Mouse (Mus musculus) hindbrain, postnatal 0 days (tissue): ENCODE measurements around the gene Prickle1. TPM values are rescaled to one million over a fixed set of nuclear protein-coding genes. Genes with fewer than 3 reads are reported as not detected.

Experiments used
- ATAC-seq: fragments of 200-750 bp; cut with Nextera tagmentation; 2 replicates; pipeline ENCODE4 v1.8.0; 2017; ENCODE audit warnings: mild to moderate bottlenecking, moderate TSS enrichment, moderate library complexity
- DNase-seq: peaks from one replicate; pipeline ENCODE4 v3.0.0-alpha.2; 2015; ENCODE audit warnings: low spot score
- H3K27ac ChIP-seq: fragments of 300-500 bp; sonication (generic); 2 replicates; pipeline ENCODE4 v1.5.1; 2014; ENCODE audit warnings: mild to moderate bottlenecking
- H3K27me3 ChIP-seq: fragments of 300-500 bp; sonication (generic); 2 replicates; pipeline ENCODE4 v1.6.1; 2014; ENCODE audit warnings: low read length, mixed read lengths; ENCODE audit not compliant: insufficient read depth
- H3K36me3 ChIP-seq: fragments of 300-500 bp; sonication (generic); 2 replicates; pipeline ENCODE4 v1.6.1; 2014; ENCODE audit warnings: low read length, mixed read lengths; ENCODE audit not compliant: insufficient read depth
- H3K4me1 ChIP-seq: fragments of 300-500 bp; sonication (generic); 2 replicates; pipeline ENCODE4 v1.6.1; 2014; ENCODE audit warnings: antibody characterized with exemption, low read length, mixed read lengths; ENCODE audit not compliant: insufficient read depth
- H3K4me2 ChIP-seq: fragments of 300-500 bp; sonication (generic); 2 replicates; pipeline ENCODE4 v1.6.1; 2014; ENCODE audit warnings: low read depth, mild to moderate bottlenecking, low read length, moderate library complexity, mixed read lengths
- H3K4me3 ChIP-seq: fragments of 300-500 bp; sonication (generic); 2 replicates; pipeline ENCODE4 v1.5.1; 2014; ENCODE audit warnings: low read length
- H3K9ac ChIP-seq: fragments of 300-500 bp; sonication (generic); replicated peaks from 2 replicates; pipeline ENCODE4 v1.6.1; 2014; ENCODE audit warnings: mild to moderate bottlenecking, low read length, moderate library complexity, mixed read lengths
- H3K9me3 ChIP-seq: fragments of 300-500 bp; sonication (generic); 2 replicates; pipeline ENCODE4 v1.6.1; 2016; ENCODE audit warnings: low read length, mixed read lengths
- CTCF ChIP-seq: IDR thresholded peaks from 2 replicates; pipeline ENCODE4 v1.5.1; 2016; ENCODE audit warnings: antibody characterized with exemption, control low read depth, low read depth
- WGBS: fragments of 180-500 bp; shearing (Covaris S2); extraction: QIAGEN DNeasy Blood & Tissue Kit; methylation state at CpG from one replicate; pipeline ENCODE4 v1.1.7; 2014; 5-methylcytosine and 5-hydroxymethylcytosine counted together
- polyA plus RNA-seq: library from polyadenylated mRNA; unstranded; fragments of >200 nt; fragmentation: Nextera tagmentation; extraction: Ambion mirVana; gene quantifications from 2 replicates; pipeline ENCODE4 v1.2.1, GENCODE M21; 2015
- total RNA-seq: library from RNA; depleted of rRNA; stranded (reverse); fragments of >200 nt; gene quantifications from 2 replicates; pipeline ENCODE4 v1.2.3, GENCODE M21; 2014

Prickle1 gene
- total and polyA plus RNA-seq, 2 experiments from 2014 or later = 14.5 to 16.2 TPM

- no peak for ATAC-seq
- 76% methylated on average over 3 of the region's 3 CpGs for WGBS
These were observed 117.0 kb downstream of the Prickle1 start for GRCm38 (mm10) chr15:93478676-93479075.

GRCm38 (mm10) chr15:93477729-93478128 is 118.0 kb downstream of the Prickle1 start:
- DNase-seq = peak; percentile 57
- Histone ChIP-seq H3K27ac (no peak overlapping the region), H3K9me3 (no peaks in the 10 kb centered on the region), H3K4me3 (no peak overlapping the region), H3K36me3 (no peaks in the 10 kb centered on the region), H3K9ac (no peak overlapping the region), H3K4me1 (no peaks in the 10 kb centered on the region), H3K27me3 (no peaks in the 10 kb centered on the region), H3K4me2 (no peak overlapping the region)
- 74% methylated on average over 4 of the region's 4 CpGs for WGBS
- no peak for ATAC-seq
- TF ChIP-seq CTCF = no peak

More at GRCm38 (mm10) chr15:93478676-93479075, 117.0 kb downstream of the Prickle1 start:
- Histone ChIP-seq H3K36me3 (no peaks in the 10 kb centered on the region), H3K4me2 (no peak overlapping the region), H3K9me3 (no peaks in the 10 kb centered on the region), H3K27me3 (no peaks in the 10 kb centered on the region), H3K4me3 (no peak overlapping the region), H3K9ac (no peak overlapping the region), H3K4me1 (no peaks in the 10 kb centered on the region), H3K27ac (no peak overlapping the region)
- TF ChIP-seq CTCF = peak; percentile 43
- no peak for DNase-seq

GRCm38 (mm10) chr15:93475688-93476087 is 120.0 kb downstream of the Prickle1 start:
- H3K4me2 ChIP-seq = no peak overlapping the region
- H3K27me3 ChIP-seq = no peaks in the 10 kb centered on the region
- H3K4me1 ChIP-seq = no peaks in the 10 kb centered on the region
- no peak overlapping the region for H3K4me3 ChIP-seq
- no peak overlapping the region for H3K27ac ChIP-seq
- no peaks in the 10 kb centered on the region for H3K36me3 ChIP-seq
- ATAC-seq = no peak
- 83% methylated on average over 8 of the region's 8 CpGs for WGBS
- no peaks in the 10 kb centered on the region for H3K9me3 ChIP-seq
- H3K9ac ChIP-seq = no peak overlapping the region
- no peak for TF ChIP-seq CTCF
- DNase-seq = no peak

- no peak for TF ChIP-seq CTCF
- 85% methylated on average over 3 of the region's 3 CpGs for WGBS
- Histone ChIP-seq H3K9me3 (no peaks in the 10 kb centered on the region), H3K27ac (no peak overlapping the region), H3K4me3 (no peak overlapping the region), H3K36me3 (no peaks in the 10 kb centered on the region), H3K4me1 (no peaks in the 10 kb centered on the region), H3K9ac (no peak overlapping the region), H3K27me3 (no peaks in the 10 kb centered on the region), H3K4me2 (no peak overlapping the region)
- no peak for DNase-seq
- no peak for ATAC-seq
These were observed 121.4 kb downstream of the Prickle1 start for GRCm38 (mm10) chr15:93474277-93474676.

DNA sequence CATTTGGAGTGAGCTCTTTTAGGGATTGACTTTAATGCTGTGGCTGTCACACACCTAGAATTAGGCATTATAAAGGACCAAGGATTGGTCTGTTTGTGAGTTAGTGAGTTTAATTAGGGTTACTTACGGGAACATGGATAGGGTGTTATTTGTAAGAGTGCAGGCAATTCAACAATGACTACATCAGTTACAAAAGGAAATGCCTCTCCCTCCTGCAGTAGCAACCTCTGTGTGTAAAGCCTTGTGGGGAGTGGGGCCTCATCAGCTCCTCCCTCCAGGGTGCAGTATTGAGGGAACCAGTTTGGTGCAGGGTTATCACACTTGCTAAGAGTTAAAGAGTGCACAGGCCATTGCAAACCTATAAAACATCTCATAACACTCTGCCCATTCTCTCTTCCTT is 123.6 kb downstream of the Prickle1 start:
- no peak for ATAC-seq
- Histone ChIP-seq H3K4me2 (no peak overlapping the region), H3K36me3 (no peaks in the 10 kb centered on the region), H3K4me1 (no peaks in the 10 kb centered on the region), H3K4me3 (no peak overlapping the region), H3K27ac (no peak overlapping the region), H3K9ac (no peak overlapping the region), H3K27me3 (no peaks in the 10 kb centered on the region), H3K9me3 (no peaks in the 10 kb centered on the region)
- no peak for TF ChIP-seq CTCF
- 53% methylated on average over 1 of the region's 1 CpGs for WGBS
- no peak for DNase-seq

- Histone ChIP-seq H3K27me3 (no peaks in the 10 kb centered on the region), H3K9me3 (no peaks in the 10 kb centered on the region), H3K27ac (no peak overlapping the region), H3K4me3 (no peak overlapping the region), H3K4me1 (no peaks in the 10 kb centered on the region), H3K36me3 (no peaks in the 10 kb centered on the region), H3K4me2 (no peak overlapping the region), H3K9ac (no peak overlapping the region)
- WGBS = 48% methylated on average over 12 of the region's 12 CpGs
- ATAC-seq (no peak), DNase-seq (no peak)
- no peak for TF ChIP-seq CTCF
These were observed 124.0 kb downstream of the Prickle1 start for GRCm38 (mm10) chr15:93471651-93472050.

GRCm38 (mm10) chr15:93461066-93461465 is 134.6 kb downstream of the Prickle1 start:
- no peak for TF ChIP-seq CTCF
- WGBS = 94% methylated on average over 23 of the region's 23 CpGs
- no peak overlapping the region for H3K27ac ChIP-seq
- no peaks in the 10 kb centered on the region for H3K9me3 ChIP-seq
- no peak for DNase-seq
- no peak overlapping the region for H3K9ac ChIP-seq
- no peak overlapping the region for H3K4me3 ChIP-seq
- H3K4me1 ChIP-seq = no peaks in the 10 kb centered on the region
- ATAC-seq = no peak
- H3K36me3 ChIP-seq = no peaks in the 10 kb centered on the region; the same call in 1 of the 2 replicates
- H3K27me3 ChIP-seq = no peaks in the 10 kb centered on the region
- H3K4me2 ChIP-seq = no peak overlapping the region
